In genomic region chr5:64738096-64738780, GRCm38 (mm10) we compare ENCODE assay signal across 9 mouse cellular contexts.
DNase-seq lines count a peak whose midpoint lies in the region; ATAC-seq and TF ChIP-seq lines count a peak whose summit lies in the region.
"Had no signal": no experiment of that assay in that cellular context is flagged by ENCODE, and none has a peak within 500 bp of the region (broad histone marks: within the 10 kb centered on the region; RNA-seq: fewer than 3 reads in every experiment).

No protein-coding gene starts in this region.

- peak; percentile 31; the same call in 1 of the 2 replicates for ATAC-seq in kidney, embryonic 16.5 days (ENCODE audit: low FRiP score, low TSS enrichment)
- no peak for ATAC-seq in embryonic facial prominence, embryonic 14.5 days (ENCODE audit: low read depth)
- ATAC-seq in intestine, embryonic 15.5 days: no peak
- ATAC-seq in neural tube, embryonic 15.5 days (ENCODE audit: low FRiP score): no peak
- no peak for ATAC-seq in granulocyte monocyte progenitor cell, adult 5-6 weeks (replicated peaks; ENCODE audit: poor library complexity, severe bottlenecking)
- no peak for ATAC-seq in erythroblast, adult 5-6 weeks (replicated peaks; ENCODE audit: low FRiP score, poor library complexity, severe bottlenecking)

- peak overlapping the region; percentile 69 for H3K27ac ChIP-seq in kidney, embryonic 16.5 days (ENCODE audit: low read length)
- H3K27ac ChIP-seq in kidney, adult 2 months (ENCODE audit: insufficient read depth, low read depth, low read length): no peak overlapping the region
- peak overlapping the region; percentile 44 for H3K27ac ChIP-seq in embryonic facial prominence, embryonic 14.5 days (replicated peaks; ENCODE audit: low read depth, low read length)
- 0 out of 2 replicates have a peak overlapping the region, but pooled peaks have one; percentile 3 for H3K27ac ChIP-seq in intestine, embryonic 15.5 days
- no peak overlapping the region for H3K27ac ChIP-seq in neural tube, embryonic 15.5 days (replicated peaks)

- H3K36me3 ChIP-seq in kidney, embryonic 16.5 days (ENCODE audit: insufficient read depth, low read length): no peaks in the 10 kb centered on the region
- no peaks in the 10 kb centered on the region for H3K36me3 ChIP-seq in kidney, adult 2 months (ENCODE audit: control insufficient read depth, insufficient read depth, low read length)
- no peaks in the 10 kb centered on the region for H3K36me3 ChIP-seq in embryonic facial prominence, embryonic 14.5 days (ENCODE audit: control insufficient read depth, insufficient read depth, low read length)
- H3K36me3 ChIP-seq in intestine, embryonic 15.5 days: no peaks in the 10 kb centered on the region
- H3K36me3 ChIP-seq in neural tube, embryonic 15.5 days: no peaks in the 10 kb centered on the region
- H3K36me3 ChIP-seq: G1E had no signal

- H3K9ac ChIP-seq in kidney, embryonic 16.5 days (replicated peaks; ENCODE audit: low read length): peak overlapping the region; percentile 57
- peak overlapping the region; percentile 11; the same call in 1 of the 2 replicates for H3K9ac ChIP-seq in embryonic facial prominence, embryonic 14.5 days (ENCODE audit: low read depth, low read length)
- no peak overlapping the region for H3K9ac ChIP-seq in intestine, embryonic 15.5 days
- H3K9ac ChIP-seq in neural tube, embryonic 15.5 days (replicated peaks): no peak overlapping the region

- TF ChIP-seq POLR2A in kidney, adult 2 months (IDR thresholded peaks at IDR 0.05; ENCODE audit: low read depth, low read length): no peak

- no peaks in the 10 kb centered on the region for H3K9me3 ChIP-seq in kidney, embryonic 16.5 days (ENCODE audit: low read length)
- H3K9me3 ChIP-seq in embryonic facial prominence, embryonic 14.5 days (ENCODE audit: control insufficient read depth, low read length): no peaks in the 10 kb centered on the region
- H3K9me3 ChIP-seq in intestine, embryonic 15.5 days: no peaks in the 10 kb centered on the region
- no peaks in the 10 kb centered on the region for H3K9me3 ChIP-seq in neural tube, embryonic 15.5 days (replicated peaks)
- H3K9me3 ChIP-seq: G1E had no signal

- H3K4me2 ChIP-seq in kidney, embryonic 16.5 days (replicated peaks; ENCODE audit: low read depth, low read length): peak overlapping the region; percentile 39
- peak overlapping the region; percentile 38 for H3K4me2 ChIP-seq in embryonic facial prominence, embryonic 14.5 days (ENCODE audit: low read depth, low read length)
- H3K4me2 ChIP-seq in intestine, embryonic 15.5 days (replicated peaks): peak overlapping the region; percentile 7; the same call in 1 of the 2 replicates
- peak overlapping the region; percentile 9 for H3K4me2 ChIP-seq in neural tube, embryonic 15.5 days

- WGBS in kidney, embryonic 16.5 days: 9% methylated on average over 11 of the region's 11 CpGs
- 48% methylated on average over 11 of the region's 11 CpGs for WGBS in kidney, adult 2 months
- WGBS in embryonic facial prominence, embryonic 14.5 days: 13% methylated on average over 11 of the region's 11 CpGs
- WGBS in intestine, embryonic 15.5 days: 30% methylated on average over 11 of the region's 11 CpGs
- WGBS in neural tube, embryonic 15.5 days: 25% methylated on average over 11 of the region's 11 CpGs

- no peak overlapping the region for H3K4me3 ChIP-seq in kidney, embryonic 16.5 days (ENCODE audit: low read length)
- H3K4me3 ChIP-seq in kidney, adult 2 months (ENCODE audit: insufficient read depth, low read depth, low read length): no peak overlapping the region
- H3K4me3 ChIP-seq in embryonic facial prominence, embryonic 14.5 days (ENCODE audit: low read depth, low read length): no peak overlapping the region
- H3K4me3 ChIP-seq in intestine, embryonic 15.5 days (replicated peaks): no peak overlapping the region
- no peak overlapping the region for H3K4me3 ChIP-seq in neural tube, embryonic 15.5 days (replicated peaks)

- H3K27me3 ChIP-seq in kidney, embryonic 16.5 days (ENCODE audit: insufficient read depth, low read length): no peaks in the 10 kb centered on the region
- H3K27me3 ChIP-seq in kidney, adult 2 months (replicated peaks; ENCODE audit: control insufficient read depth, insufficient read depth, low read length): no peaks in the 10 kb centered on the region
- no peaks in the 10 kb centered on the region for H3K27me3 ChIP-seq in embryonic facial prominence, embryonic 14.5 days (replicated peaks; ENCODE audit: control insufficient read depth, insufficient read depth, low read length)
- no peaks in the 10 kb centered on the region for H3K27me3 ChIP-seq in intestine, embryonic 15.5 days (replicated peaks)
- no peaks in the 10 kb centered on the region for H3K27me3 ChIP-seq in neural tube, embryonic 15.5 days (replicated peaks)

- DNase-seq in kidney, adult 2 months: no peak
- peak; percentile 40 for DNase-seq in embryonic facial prominence, embryonic 14.5 days (ENCODE audit: low spot score)
- DNase-seq in layer of hippocampus, postnatal 10 days (ENCODE audit: low spot score in 2 of 2): no peak

- H3K4me1 ChIP-seq in kidney, embryonic 16.5 days (ENCODE audit: insufficient read depth, low read length): peaks cover 26% of the 10 kb centered on the region
- no peaks in the 10 kb centered on the region for H3K4me1 ChIP-seq in kidney, adult 2 months (ENCODE audit: control insufficient read depth, insufficient read depth, low read length)
- peaks cover 28% of the 10 kb centered on the region for H3K4me1 ChIP-seq in embryonic facial prominence, embryonic 14.5 days (ENCODE audit: control insufficient read depth, insufficient read depth, low read length)
- H3K4me1 ChIP-seq in intestine, embryonic 15.5 days (replicated peaks): peaks cover 14% of the 10 kb centered on the region
- H3K4me1 ChIP-seq in neural tube, embryonic 15.5 days: peaks cover 23% of the 10 kb centered on the region

- no peak for TF ChIP-seq CTCF in kidney, adult 2 months (conservative IDR thresholded peaks at IDR 0.05; ENCODE audit: insufficient read depth, insufficient read length, low read depth, low read length)

Comparison
In these comparisons a context has a peak if more than half of its experiments do, and no peak if none do; other contexts are left out.
1. H3K27ac ChIP-seq: peak in kidney, embryonic 16.5 days (single experiment), embryonic facial prominence, embryonic 14.5 days (single experiment) and intestine, embryonic 15.5 days (single experiment); none in kidney, adult 2 months (single experiment) and neural tube, embryonic 15.5 days (single experiment).
2. H3K9ac ChIP-seq: peak in kidney, embryonic 16.5 days (single experiment) and embryonic facial prominence, embryonic 14.5 days (single experiment); none in intestine, embryonic 15.5 days (single experiment) and neural tube, embryonic 15.5 days (single experiment).
3. Peak in every context shown above with its lines, with median percentiles within 50 percentile points of each other: H3K4me2 ChIP-seq.